Mouse (Mus musculus) ES-E14 (cell line): ENCODE results near the gene Gm3642.
"Not testable (repeated sequence)": the region's sequence is repeated elsewhere in the genome, so short reads cannot be mapped to it uniquely, and the experiment has no call there.

Source experiments
- HCFC1 ChIP-seq: IDR thresholded peaks from 2 replicates; pipeline ENCODE4 v1.6.1; 2012; ENCODE audit warnings: low read length, inconsistent platforms, borderline replicate concordance; ENCODE audit not compliant: insufficient read depth
- MAFK ChIP-seq: IDR thresholded peaks from 2 replicates; pipeline ENCODE4 v1.6.1; 2014; ENCODE audit warnings: mild to moderate bottlenecking, low read depth, low read length, inconsistent platforms; ENCODE audit not compliant: insufficient read depth
- ZC3H11A ChIP-seq: IDR thresholded peaks from 2 replicates; pipeline ENCODE4 v1.6.1; 2012; ENCODE audit warnings: low read depth, mild to moderate bottlenecking, inconsistent platforms, low read length, borderline replicate concordance
- ZNF384 ChIP-seq: IDR thresholded peaks from 2 replicates; pipeline ENCODE4 v1.6.1; 2012; ENCODE audit warnings: low read depth, low read length, inconsistent platforms

- not testable (repeated sequence) for TF ChIP-seq ZNF384, ZC3H11A, HCFC1, MAFK
These were observed 16.8 kb downstream of the Gm3642 start for GRCm38 (mm10) chr14:6823297-6823696.
